Mouse (Mus musculus): Measurements from ENCODE around the gene Mthfd1l.
"Not testable (repeated sequence)": the region's sequence is repeated elsewhere in the genome, so short reads cannot be mapped to it uniquely, and the experiment has no call there.

Gene Mthfd1l

GRCm38 (mm10) chr10:4123280-4123945, 150.5 kb downstream of the Mthfd1l start:
- DNase-seq: not testable (repeated sequence)

GRCm38 (mm10) chr10:4124148-4124547, 151.2 kb downstream of the Mthfd1l start:
- DNase-seq: no peak

GRCm38 (mm10) chr10:4125232-4125631, 152.3 kb downstream of the Mthfd1l start:
- no peak for DNase-seq

GRCm38 (mm10) chr10:4126335-4127012, 153.6 kb downstream of the Mthfd1l start:
- no peak for DNase-seq

- DNase-seq: peak in 1 of 2 experiments; percentile 24
These were observed 155.5 kb downstream of the Mthfd1l start for GRCm38 (mm10) chr10:4128411-4128810.

GRCm38 (mm10) chr10:4128915-4129314, 156.0 kb downstream of the Mthfd1l start:
- no peak for DNase-seq

- no peak for DNase-seq
These were observed 156.5 kb downstream of the Mthfd1l start for GRCm38 (mm10) chr10:4129461-4129860.

- DNase-seq: no peak
These were observed 157.2 kb downstream of the Mthfd1l start for GRCm38 (mm10) chr10:4130034-4130607.

- no peak for DNase-seq
These were observed 159.8 kb downstream of the Mthfd1l start for GRCm38 (mm10) chr10:4132735-4133134.

- DNase-seq: no peak
These were observed 162.3 kb downstream of the Mthfd1l start for GRCm38 (mm10) chr10:4135100-4135764.

- no peak for DNase-seq
These were observed 166.6 kb downstream of the Mthfd1l start for GRCm38 (mm10) chr10:4139531-4139930.

GRCm38 (mm10) chr10:4141689-4142088, 168.8 kb downstream of the Mthfd1l start:
- peak; percentile 71 to 73 for DNase-seq

GRCm38 (mm10) chr10:4142816-4143215, 169.9 kb downstream of the Mthfd1l start:
- no peak for DNase-seq

- no peak for DNase-seq
These were observed 170.5 kb downstream of the Mthfd1l start for GRCm38 (mm10) chr10:4143381-4143780.

GRCm38 (mm10) chr10:4145080-4145807, 172.3 kb downstream of the Mthfd1l start:
- no peak for DNase-seq

GRCm38 (mm10) chr10:4146947-4147346, 174.0 kb downstream of the Mthfd1l start:
- no peak for DNase-seq

GRCm38 (mm10) chr10:4151159-4151558, 178.2 kb downstream of the Mthfd1l start:
- DNase-seq: no peak

- DNase-seq: no peak
These were observed 179.2 kb downstream of the Mthfd1l start for GRCm38 (mm10) chr10:4151862-4152776.

GRCm38 (mm10) chr10:4153031-4153430, 180.1 kb downstream of the Mthfd1l start:
- no peak for DNase-seq

GRCm38 (mm10) chr10:4154035-4154434, 181.1 kb downstream of the Mthfd1l start:
- no peak for DNase-seq

- no peak for DNase-seq
These were observed 182.6 kb downstream of the Mthfd1l start for GRCm38 (mm10) chr10:4155521-4155920.

GRCm38 (mm10) chr10:4158533-4158932, 185.6 kb downstream of the Mthfd1l start:
- DNase-seq: no peak
